Mouse (Mus musculus) central nervous system, embryonic 11.5 days (tissue): ENCODE data around the gene Nr2e1. TPM values are rescaled to one million over a fixed set of nuclear protein-coding genes. Genes with fewer than 3 reads are reported as not detected.

ENCODE experiments used
- polyA plus RNA-seq: library from polyadenylated mRNA; depleted of rRNA; stranded (reverse); fragments of >200 nt; gene quantifications from 2 replicates; pipeline ENCODE4 v1.2.3, GENCODE M21; 2012; rRNA removed

Gene Nr2e1
- 23.7 and 36.1 TPM in 2 replicates for polyA plus RNA-seq

DNA sequence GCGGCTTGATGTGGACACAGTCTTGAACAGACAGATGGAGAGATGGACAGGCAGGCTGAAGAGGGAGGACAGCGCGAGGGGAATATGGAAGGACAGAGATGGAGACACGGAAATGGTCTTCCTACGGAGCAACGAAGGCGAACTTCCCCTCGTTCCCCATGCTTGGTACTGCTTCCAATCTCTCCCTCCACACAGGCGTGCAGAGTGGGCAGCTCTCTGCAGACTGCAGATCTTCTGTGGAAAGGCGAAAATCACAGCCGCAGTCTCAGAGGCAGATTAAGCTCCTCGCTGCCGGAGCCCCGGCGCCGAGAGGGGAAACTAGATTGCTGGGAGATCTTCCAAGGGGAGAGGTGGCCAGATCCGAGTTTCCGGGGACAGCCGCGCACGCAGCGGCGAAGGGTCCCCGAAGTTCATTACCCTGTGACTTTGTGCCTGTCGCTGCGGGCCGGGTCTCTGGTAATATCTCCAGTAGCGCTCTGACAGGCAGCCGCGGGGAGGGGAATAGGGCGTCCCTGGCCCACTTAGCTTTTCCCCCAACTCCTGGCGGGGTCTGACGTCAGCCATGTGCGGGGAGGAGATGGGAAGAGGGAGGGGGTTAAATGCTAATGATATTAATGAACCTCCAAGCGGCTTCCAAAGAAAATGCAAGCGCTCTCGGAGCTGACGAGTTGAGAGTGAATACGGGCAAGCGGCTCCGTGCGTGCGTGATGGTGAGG, at the start of gene Nr2e1, which contains the start of gene Ostm1:
Gene Nr2e1 (minus strand): TSS at position 476 of the 716 bp plus-strand sequence.
Gene Ostm1 (plus strand): TSS at position 666 of the 716 bp plus-strand sequence.

Other genes with a start within 250 kb of the Nr2e1 start
- 2.8 and 4.5 TPM in 2 replicates for gene Afg1l, start 105.1 kb downstream of the Nr2e1 start, polyA plus RNA-seq
- gene Snx3, start 81.6 kb downstream of the Nr2e1 start, polyA plus RNA-seq: 174 and 179 TPM in 2 replicates
- 18.7 and 23.5 TPM in 2 replicates for gene Ostm1, start 190 bp upstream of the Nr2e1 start, polyA plus RNA-seq
- gene Sec63, start 177.9 kb upstream of the Nr2e1 start, polyA plus RNA-seq: 69.9 and 126 TPM in 2 replicates